ENCODE assay signal across 8 mouse cellular contexts in the genomic region with DNA sequence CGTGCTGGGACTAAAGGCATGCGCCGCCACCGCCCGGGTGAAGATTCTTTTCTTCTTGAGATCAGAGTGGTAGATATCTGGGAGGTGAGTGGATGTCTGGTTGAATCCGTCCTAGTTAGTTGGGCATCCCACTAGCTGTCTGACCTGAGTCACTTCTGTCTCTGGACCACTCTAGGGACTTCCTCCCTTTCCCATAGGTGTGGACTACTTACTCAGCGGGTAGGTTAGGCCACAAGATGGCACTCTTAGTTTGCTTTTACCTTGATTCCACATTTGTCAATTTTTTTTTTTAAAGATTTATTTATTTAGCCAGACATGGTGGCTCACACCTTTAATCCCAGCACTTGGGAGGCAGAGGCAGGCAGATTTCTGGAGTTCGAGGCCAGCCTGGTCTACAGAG. TPM values are rescaled to one million over a fixed set of nuclear protein-coding genes. Genes with fewer than 3 reads are reported as not detected.
DNase-seq lines count a peak whose midpoint lies in the region; TF ChIP-seq lines count a peak whose summit lies in the region.
"Had no signal": no experiment of that assay in that cellular context is flagged by ENCODE, and none has a peak within 500 bp of the region (broad histone marks: within the 10 kb centered on the region; RNA-seq: fewer than 3 reads in every experiment).

No protein-coding gene starts in this region.

- intact Hi-C loops in left cerebral cortex, adult 2 months (cut with DNase I), result loop anchor here (1.0 to 2.0 kb wide), 2 partner anchors 52 to 97 kb away; no protein-coding TSS in a partner anchor
- intact Hi-C loops in left cerebral cortex, postnatal 4 days (cut with DNase I), result no loop called here

- no peak for DNase-seq in left cerebral cortex, adult 2 months (ENCODE audit: extremely low spot score in 1 of 2, low spot score in 2 of 2)
- DNase-seq in left cerebral cortex, postnatal 4 days, result no peak
- DNase-seq in CD4-positive helper T cell, adult 2 months (ENCODE audit: low read depth, low spot score), result peak; percentile 64
- DNase-seq in ES-CJ7 (ENCODE audit: low read depth, low spot score), result peak; percentile 50
- peak; percentile 70 for DNase-seq in induced T-regulatory cell, adult 2 months (ENCODE audit: low read depth)
- DNase-seq in adrenal gland, adult 8-10 months, result no peak
- DNase-seq in frontal cortex, postnatal 14 days (ENCODE audit: low spot score in 2 of 2), result no peak

- no peak overlapping the region for H3K4me3 ChIP-seq in left cerebral cortex, adult 2 months
- H3K4me3 ChIP-seq: limb, embryonic 12.5 days had no signal

- H3K27ac ChIP-seq in left cerebral cortex, adult 2 months, result no peak overlapping the region
- H3K27ac ChIP-seq: limb, embryonic 12.5 days had no signal

- peak; percentile 51 for TF ChIP-seq CTCF in left cerebral cortex, adult 2 months (IDR thresholded peaks at IDR 0.05)

RNA-seq across cellular contexts. Expression of gene Srebf2, which starts 7.8 kb away (rescaled TPM):
- 100 to 1,000 TPM; 187 to 202 TPM for total RNA-seq in left cerebral cortex, adult 2 months (2021)
- 100 to 1,000 TPM; 233 to 234 TPM for total RNA-seq in left cerebral cortex, postnatal 4 days (2021)
- total RNA-seq in adrenal gland, adult 8-10 months (2022), result 100 to 1,000 TPM in 2 of 4 experiments, 10 to 100 TPM in 2; 83.2 to 144 (median 107) TPM

RNA-seq across cellular contexts. Expression of gene Ccdc134, which starts 11.5 kb away (rescaled TPM):
- 10 to 100 TPM; 11.2 to 18.3 TPM for total RNA-seq in left cerebral cortex, adult 2 months (2021)
- total RNA-seq in left cerebral cortex, postnatal 4 days (2021), result 10 to 100 TPM; 11.3 to 12.4 TPM
- total RNA-seq in adrenal gland, adult 8-10 months (2022), result 10 to 100 TPM in 3 of 4 experiments, 1 to 10 TPM in 1; 8.9 to 13.7 (median 12.5) TPM

Comparison
In these comparisons a context has a peak if more than half of its experiments do, and no peak if none do; other contexts are left out.
1. DNase-seq: peak in CD4-positive helper T cell, adult 2 months (single experiment), ES-CJ7 (single experiment) and induced T-regulatory cell, adult 2 months (single experiment); none in left cerebral cortex, adult 2 months (0 of 2), left cerebral cortex, postnatal 4 days (single experiment), adrenal gland, adult 8-10 months (single experiment) and frontal cortex, postnatal 14 days (0 of 2).